Mouse (Mus musculus) left cerebral cortex, postnatal 25 days (tissue): ENCODE data around the gene Steap4. TPM values are rescaled to one million over a fixed set of nuclear protein-coding genes. Genes with fewer than 3 reads are reported as not detected.
"Not testable (repeated sequence)": the region's sequence is repeated elsewhere in the genome, so short reads cannot be mapped to it uniquely, and the experiment has no call there.

Experiments
- DNase-seq, 2 experiments: peaks; one replicate each; pipeline ENCODE4 v3.0.0; 2022; ENCODE audit warnings: low spot score in 2 of 2, mixed read lengths in 1 of 2
- intact Hi-C: fragments of 180-260 bp; cut with DNase I; formaldehyde crosslinking; loops from one replicate; pipeline ENCODE4 v1.15.1; 2025
- total RNA-seq, 2 experiments: library from RNA; stranded (reverse); gene quantifications; 2 replicates each; pipeline ENCODE4 v1.2.3; 2021

The Steap4 gene
- total RNA-seq, 2 experiments from 2014 or later, result 0.32 to 0.43 TPM

- no peak for DNase-seq
- intact Hi-C loops, result no loop called here
These were observed 20.3 kb downstream of the Steap4 start for GRCm38 (mm10) chr5:7980586-7980985.

DNA sequence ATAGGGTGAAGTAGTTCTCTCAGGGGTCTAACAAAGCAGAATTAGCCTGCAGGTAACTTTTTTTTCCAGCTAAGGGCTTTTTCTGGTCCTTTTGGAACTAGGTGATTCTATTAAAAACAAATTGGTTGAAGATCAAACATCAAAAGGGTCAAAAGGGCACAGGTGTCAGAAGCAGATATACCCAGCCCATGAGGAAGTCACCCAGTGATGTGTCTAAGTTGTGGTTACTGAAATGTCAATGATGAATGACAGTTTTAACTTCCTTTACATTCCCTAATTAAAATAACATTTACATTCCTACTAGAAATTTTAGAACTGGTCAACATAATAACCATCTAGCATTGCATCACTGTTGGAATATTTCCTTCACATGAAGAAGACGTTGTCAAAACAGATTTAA lies 27.7 kb downstream of the Steap4 start:
- intact Hi-C loops, result no loop called here
- no peak for DNase-seq

DNA sequence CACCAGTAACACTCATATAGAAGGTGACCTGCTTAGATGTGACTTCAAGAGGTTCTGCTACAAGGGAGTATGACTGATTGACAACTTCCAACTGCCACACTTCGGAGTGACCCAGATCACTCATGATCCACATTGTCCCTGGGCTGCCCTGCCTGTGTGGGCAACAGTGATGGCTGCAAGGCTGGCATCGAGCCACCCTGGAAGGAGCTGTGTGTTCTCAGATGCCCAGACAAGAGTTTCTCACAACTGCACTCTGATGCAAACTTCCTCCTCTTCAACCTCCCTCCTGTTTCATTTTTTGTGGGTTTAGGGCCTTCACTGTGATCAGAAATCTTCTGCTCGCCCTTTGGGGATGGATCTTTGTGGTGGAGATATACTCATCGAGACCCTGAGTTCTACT lies 28.2 kb downstream of the Steap4 start:
- no peak for DNase-seq
- intact Hi-C loops, result no loop called here

DNA sequence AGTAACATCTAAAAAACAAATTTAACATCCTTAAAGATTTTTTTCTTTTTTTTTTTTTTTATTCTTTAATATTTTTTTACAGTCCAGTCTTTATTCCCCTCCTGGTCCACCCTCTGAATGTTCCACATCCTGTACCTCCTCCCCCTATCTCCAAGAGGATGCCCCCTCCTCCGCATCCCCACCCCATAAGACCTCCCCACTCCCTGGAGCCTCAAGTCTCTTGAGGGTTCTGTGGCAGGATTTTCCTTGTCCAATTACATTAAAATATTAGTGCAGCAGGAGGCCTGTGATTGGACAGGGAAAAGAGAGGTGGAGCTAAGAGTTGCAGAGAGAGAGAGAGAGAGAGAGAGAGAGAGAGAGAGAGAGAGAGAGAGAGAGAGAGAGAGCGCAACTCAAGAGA lies 31.4 kb downstream of the Steap4 start:
- intact Hi-C loops, DNase-seq: not testable (repeated sequence)

DNA sequence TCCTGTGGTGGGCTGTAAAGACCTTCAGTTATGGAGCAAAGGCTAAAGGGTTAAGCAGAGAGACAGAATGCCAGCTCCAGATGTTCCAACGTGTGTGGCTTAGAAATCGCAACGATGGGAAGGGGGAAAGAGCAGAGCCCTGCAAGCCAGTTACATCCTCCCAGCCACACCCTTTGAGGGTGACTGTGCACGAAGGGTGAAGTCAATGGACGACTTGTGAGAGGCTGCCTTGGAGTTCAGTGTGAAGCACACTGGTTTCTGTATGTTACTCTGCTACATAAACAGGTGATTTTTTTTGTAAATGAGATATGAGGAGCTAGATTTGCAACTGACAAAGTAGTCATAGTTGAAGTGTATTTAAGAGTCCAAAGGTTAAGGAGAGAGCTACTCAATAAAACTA lies 33.5 kb downstream of the Steap4 start:
- no peak for DNase-seq
- intact Hi-C loops, result no loop called here

DNA sequence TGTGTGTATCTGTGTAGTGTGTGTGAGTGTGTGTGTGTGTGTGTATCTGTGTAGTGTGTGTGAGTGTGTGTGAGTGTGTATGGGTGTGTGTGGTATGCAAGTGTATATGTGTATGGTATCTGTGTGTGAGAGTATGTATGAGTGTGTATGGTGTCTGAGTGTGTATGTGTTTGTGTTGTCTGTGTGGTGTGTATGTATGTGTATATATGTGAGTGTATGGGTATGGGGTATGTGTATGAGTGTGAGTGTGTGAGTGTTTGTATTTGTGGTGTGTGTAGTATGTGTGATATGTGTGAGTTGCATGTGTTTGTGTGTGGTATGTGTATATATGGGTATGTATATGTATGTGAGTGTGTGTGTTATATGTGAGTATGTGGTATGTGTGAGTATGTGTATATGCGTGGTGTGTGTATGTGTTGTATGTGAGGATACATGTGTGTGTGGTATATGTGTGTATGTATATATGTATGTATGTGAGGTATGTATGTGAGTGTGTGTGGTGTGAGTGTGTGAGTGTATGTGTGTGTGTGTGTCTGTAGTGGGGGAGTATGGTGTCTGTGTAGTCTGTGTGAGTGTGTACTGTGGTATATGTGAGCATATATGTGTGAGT lies 35.1 kb downstream of the Steap4 start:
- intact Hi-C loops, result loop anchor here (5.0 kb wide), 1 partner anchor 1648 kb away; no protein-coding TSS in a partner anchor
- no peak for DNase-seq

- intact Hi-C loops, result loop anchor here (5.0 kb wide), 1 partner anchor 1649 kb away; no protein-coding TSS in a partner anchor
- DNase-seq, result peak in 1 of 2 experiments; percentile 32
These were observed 36.3 kb downstream of the Steap4 start for GRCm38 (mm10) chr5:7996401-7997044.

DNA sequence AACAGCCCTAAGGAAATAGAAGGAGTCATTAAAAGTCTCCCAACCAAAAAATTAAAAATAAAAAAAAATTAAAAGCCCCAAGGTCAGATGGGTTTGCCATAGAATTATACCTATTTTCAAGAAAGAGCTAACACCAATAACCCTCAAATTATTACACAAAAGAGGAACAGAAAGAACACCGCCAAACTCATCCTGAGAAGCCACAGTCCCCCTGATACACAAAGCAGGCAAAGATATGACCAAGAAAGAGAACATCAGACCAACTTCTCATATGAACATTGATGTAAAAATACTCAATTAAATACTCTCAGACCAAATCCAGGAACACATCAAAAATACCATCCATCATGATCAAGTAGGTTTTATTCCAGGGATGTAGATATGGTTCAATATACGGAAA lies 36.8 kb downstream of the Steap4 start:
- intact Hi-C loops, result loop anchor here (5.0 kb wide), 1 partner anchor 1650 kb away; no protein-coding TSS in a partner anchor

DNA sequence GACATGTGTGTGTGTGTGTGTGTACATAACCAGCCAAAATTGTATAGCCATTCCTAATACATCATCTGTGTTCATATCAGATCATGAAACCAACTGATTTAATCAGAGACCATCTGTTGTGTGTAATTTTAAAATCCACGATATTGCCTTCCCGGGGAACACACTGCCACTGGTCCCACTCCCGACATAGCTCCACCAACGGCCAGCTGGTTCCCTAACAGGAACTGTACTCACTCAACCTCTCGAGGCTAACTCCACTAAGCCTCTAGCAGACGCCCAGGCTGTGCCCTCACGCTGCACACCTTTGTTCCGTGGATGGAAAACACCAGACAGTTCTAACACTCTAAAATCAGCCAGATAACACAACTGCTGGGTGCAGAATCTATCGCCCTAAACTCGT lies 40.2 kb downstream of the Steap4 start:
- intact Hi-C loops, result no loop called here
- peak in 1 of 2 experiments; percentile 64 for DNase-seq

More for the DNA sequence above, 36.8 kb downstream of the Steap4 start:
- no peak for DNase-seq

- intact Hi-C loops, result no loop called here
- no peak for DNase-seq
These were observed 42.6 kb downstream of the Steap4 start for GRCm38 (mm10) chr5:8002827-8003226.

GRCm38 (mm10) chr5:8013276-8013675 lies 53.0 kb downstream of the Steap4 start:
- DNase-seq, result no peak
- intact Hi-C loops, result no loop called here

Other genes with a start within 250 kb of the Steap4 start
- gene Sri, start 85.6 kb downstream of the Steap4 start, total RNA-seq, result 100 to 1,000 TPM; 101 to 102 TPM